Mouse (Mus musculus) liver, embryonic 14.5 days (tissue): ENCODE data around the gene Hspd1.

ENCODE experiments used
- CTCF ChIP-seq: IDR thresholded peaks from 2 replicates; pipeline ENCODE4 v1.5.1; 2016; ENCODE audit warnings: antibody characterized with exemption, low read depth, control low read depth
- EP300 ChIP-seq: IDR thresholded peaks from 2 replicates; pipeline ENCODE4 v1.6.1; 2016; ENCODE audit warnings: antibody characterized with exemption, low read depth

DNA sequence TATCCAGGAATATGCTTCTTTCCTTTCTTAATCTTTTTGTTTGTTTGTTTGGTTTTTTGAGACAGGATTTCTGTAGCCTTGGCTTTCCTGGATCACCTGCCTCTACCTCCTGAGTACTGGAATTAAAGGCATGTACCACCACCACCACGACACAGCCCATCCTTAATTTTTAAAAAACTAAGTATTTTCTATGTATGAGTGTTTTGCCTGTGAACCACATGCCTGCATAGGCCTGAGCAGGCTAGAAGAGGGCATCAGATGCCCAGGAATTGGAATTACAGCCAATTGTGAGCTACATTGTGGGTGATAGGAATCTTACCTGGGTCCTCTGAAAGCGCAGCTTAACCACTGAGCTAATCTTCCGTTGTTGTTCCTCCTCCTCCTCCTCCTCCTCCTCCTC lies 46.3 kb upstream of the Hspd1 start:
- TF ChIP-seq CTCF: no peak
- TF ChIP-seq EP300: no peak
